Mouse (Mus musculus) midbrain, embryonic 11.5 days (tissue): ENCODE measurements around the gene Cenpm. TPM values are rescaled to one million over a fixed set of nuclear protein-coding genes. Genes with fewer than 3 reads are reported as not detected.
A peak's percentile ranks its signal among the peaks of the same experiment; 100 is the strongest.

Experiments
- ATAC-seq: fragments of 200-750 bp; cut with Nextera tagmentation; 2 replicates; pipeline ENCODE4 v1.8.0; 2017; ENCODE audit warnings: moderate TSS enrichment, moderate library complexity; ENCODE audit not compliant: low FRiP score
- DNase-seq: peaks from one replicate; pipeline ENCODE4 v3.0.0; 2015; ENCODE audit warnings: low spot score; ENCODE audit errors: missing footprints
- H3K27ac ChIP-seq: fragments of 300-500 bp; sonication (generic); 2 replicates; pipeline ENCODE4 v1.5.1; 2014; ENCODE audit warnings: low read depth, low read length
- H3K27me3 ChIP-seq: fragments of 300-500 bp; sonication (generic); 2 replicates; pipeline ENCODE4 v1.6.1; 2014; ENCODE audit warnings: mild to moderate bottlenecking, low read length, moderate library complexity, mixed read lengths; ENCODE audit not compliant: control insufficient read depth, insufficient read depth
- H3K36me3 ChIP-seq: fragments of 300-500 bp; sonication (generic); 2 replicates; pipeline ENCODE4 v1.6.1; 2014; ENCODE audit warnings: mild to moderate bottlenecking, low read length, moderate library complexity, mixed read lengths; ENCODE audit not compliant: control insufficient read depth, insufficient read depth
- H3K4me1 ChIP-seq: fragments of 300-500 bp; sonication (generic); 2 replicates; pipeline ENCODE4 v1.6.1; 2014; ENCODE audit warnings: low read length; ENCODE audit not compliant: control insufficient read depth, insufficient read depth
- H3K4me2 ChIP-seq: fragments of 300-500 bp; sonication (generic); 2 replicates; pipeline ENCODE4 v1.6.1; 2014; ENCODE audit warnings: mild to moderate bottlenecking, moderate library complexity
- H3K4me3 ChIP-seq: fragments of 300-500 bp; sonication (generic); 2 replicates; pipeline ENCODE4 v1.5.1; 2014; ENCODE audit warnings: low read depth, low read length
- H3K9ac ChIP-seq: fragments of 300-500 bp; sonication (generic); 2 replicates; pipeline ENCODE4 v1.6.1; 2014; ENCODE audit warnings: low read length
- H3K9me3 ChIP-seq: fragments of 300-500 bp; sonication (generic); 2 replicates; pipeline ENCODE4 v1.6.1; 2016; ENCODE audit warnings: low read length; ENCODE audit not compliant: control insufficient read depth
- WGBS: fragments of 180-500 bp; shearing (Covaris S2); extraction: QIAGEN DNeasy Blood & Tissue Kit; methylation state at CpG from one replicate; pipeline ENCODE4 v1.1.7; 2014; 5-methylcytosine and 5-hydroxymethylcytosine counted together
- polyA plus RNA-seq: library from polyadenylated mRNA; unstranded; fragments of >200 nt; fragmentation: Nextera tagmentation; extraction: Ambion mirVana; gene quantifications from 2 replicates; pipeline ENCODE4 v1.2.1, GENCODE M21; 2014

Cenpm gene
- 79.2 and 89.1 TPM in 2 replicates for polyA plus RNA-seq

DNA sequence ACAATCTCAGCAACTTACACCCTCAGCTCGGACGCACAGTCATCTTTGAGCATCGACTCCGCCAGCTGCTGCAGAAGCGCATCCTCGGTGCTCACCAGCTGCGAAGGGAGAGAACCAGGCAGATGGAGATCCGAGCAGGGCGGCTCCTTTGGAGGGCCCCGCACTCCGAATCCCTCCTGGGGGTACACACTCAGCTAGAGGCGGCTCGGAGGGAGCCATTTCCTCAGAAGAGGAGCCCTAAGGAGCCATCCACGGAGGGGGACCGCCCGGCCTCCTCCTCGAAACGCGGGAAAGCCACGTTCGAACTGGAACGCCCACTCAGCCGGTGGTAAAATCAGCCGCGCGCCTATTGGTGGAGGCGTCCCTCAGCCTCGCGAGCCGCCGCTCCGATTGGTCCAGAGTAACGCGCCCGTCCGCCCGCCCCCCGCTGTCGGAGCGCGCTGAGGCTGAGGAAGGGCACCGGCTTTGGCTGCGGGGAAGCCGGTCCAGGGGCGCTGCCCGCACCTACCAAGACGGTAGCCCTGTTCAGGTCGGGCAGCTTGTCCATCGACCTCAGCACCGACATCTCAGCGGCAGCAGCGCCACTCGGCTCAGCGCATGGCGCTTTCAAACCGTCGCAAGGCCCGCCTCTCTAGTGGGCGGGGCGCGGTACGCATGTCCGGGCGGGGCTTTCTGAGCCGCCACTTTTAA lies at the start of gene Cenpm:
Gene Cenpm, minus strand, starts transcription at position 634 of the 690 bp plus-strand sequence.
- peak; percentile 98 for DNase-seq
- under 1% methylated on average over 65 of the region's 65 CpGs for WGBS

DNA sequence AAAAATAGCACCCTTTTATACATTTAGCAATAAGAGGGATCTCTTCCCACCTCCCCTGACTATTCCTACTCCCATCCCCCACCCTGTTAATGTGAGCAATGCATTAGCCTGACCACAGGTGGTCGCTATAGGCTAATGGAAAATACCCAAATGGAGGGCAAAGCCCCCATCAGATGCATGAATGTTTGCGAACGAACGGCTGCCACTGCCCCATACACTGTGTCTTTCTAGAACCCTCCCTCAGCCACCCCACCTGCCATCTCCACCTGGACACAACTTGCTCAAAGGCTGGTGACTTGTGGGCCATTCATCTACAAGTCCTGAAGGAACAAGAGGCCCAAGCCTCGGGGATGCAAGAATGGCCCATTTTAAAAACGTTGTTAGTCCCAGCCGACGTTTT lies 49.5 kb upstream of the Cenpm start:
- Histone ChIP-seq H3K9me3 (no peaks in the 10 kb centered on the region), H3K27ac (no peak overlapping the region), H3K4me3 (no peak overlapping the region), H3K9ac (no peak overlapping the region), H3K4me2 (no peak overlapping the region), H3K36me3 (peaks cover 13% of the 10 kb centered on the region), H3K27me3 (no peaks in the 10 kb centered on the region), H3K4me1 (peaks cover 22% of the 10 kb centered on the region)
- DNase-seq (peak; percentile 87), ATAC-seq (no peak; the same call in 1 of the 2 replicates)
- 54% methylated on average over 8 of the region's 8 CpGs for WGBS

More for the DNA sequence above, at the start of gene Cenpm:
- H3K27me3 ChIP-seq: no peaks in the 10 kb centered on the region
- ATAC-seq: peak; percentile 99
- peak within 1 kb of the TSS; percentile 69 for H3K4me3 ChIP-seq
- H3K4me1 ChIP-seq: peaks cover 5% of the 10 kb centered on the region; the same call in 1 of the 2 replicates
- peak within 1 kb of the TSS; percentile 49 for H3K4me2 ChIP-seq
- H3K27ac ChIP-seq: peak within 1 kb of the TSS; percentile 86
- no peaks in the 10 kb centered on the region for H3K36me3 ChIP-seq
- H3K9me3 ChIP-seq: no peaks in the 10 kb centered on the region
- peak within 1 kb of the TSS; percentile 72 for H3K9ac ChIP-seq

GRCm38 (mm10) chr15:82293271-82293711 lies 48.7 kb upstream of the Cenpm start:
- ATAC-seq: peak; percentile 87
- Histone ChIP-seq H3K27me3 (no peaks in the 10 kb centered on the region), H3K4me3 (no peak overlapping the region), H3K4me2 (peak overlapping the region; percentile 17; the same call in 1 of the 2 replicates), H3K9ac (no peak overlapping the region), H3K9me3 (no peaks in the 10 kb centered on the region), H3K4me1 (peaks cover 22% of the 10 kb centered on the region), H3K36me3 (peaks cover 17% of the 10 kb centered on the region), H3K27ac (peak overlapping the region; percentile 44; the same call in 1 of the 2 replicates)
- WGBS: 3% methylated on average over 7 of the region's 7 CpGs
- DNase-seq: peak; percentile 94

GRCm38 (mm10) chr15:82292851-82293250 lies 48.3 kb upstream of the Cenpm start:
- H3K4me3 ChIP-seq: no peak overlapping the region

DNA sequence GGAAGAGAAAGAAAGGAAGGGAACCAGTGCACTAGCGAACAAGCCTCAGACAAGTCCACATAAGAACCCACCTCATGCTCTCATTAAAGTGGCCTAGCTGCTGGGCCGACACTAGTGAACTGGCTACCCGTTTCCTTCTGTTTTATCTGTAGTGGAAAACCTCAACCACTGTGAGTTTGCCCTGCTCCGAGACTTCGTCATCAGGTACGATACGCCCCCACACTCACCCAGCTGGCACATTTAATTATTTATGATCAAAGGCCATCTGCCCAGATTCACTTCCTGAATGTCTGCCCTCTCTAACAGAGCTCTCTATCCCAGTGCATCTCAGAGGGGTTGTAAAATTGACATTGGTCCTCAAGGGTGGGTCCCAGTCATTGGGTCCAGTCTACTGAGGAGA lies 45.7 kb upstream of the Cenpm start:
- Histone ChIP-seq H3K4me1 (peaks cover 22% of the 10 kb centered on the region), H3K4me3 (no peak overlapping the region), H3K4me2 (no peak overlapping the region), H3K9me3 (no peaks in the 10 kb centered on the region), H3K27me3 (no peaks in the 10 kb centered on the region), H3K9ac (no peak overlapping the region), H3K36me3 (peaks cover 37% of the 10 kb centered on the region), H3K27ac (no peak overlapping the region)
- 92% methylated on average over 7 of the region's 7 CpGs for WGBS
- ATAC-seq: no peak
- DNase-seq: no peak

More at GRCm38 (mm10) chr15:82292851-82293250, 48.3 kb upstream of the Cenpm start:
- peaks cover 22% of the 10 kb centered on the region for H3K4me1 ChIP-seq
- H3K36me3 ChIP-seq: peaks cover 17% of the 10 kb centered on the region
- ATAC-seq: peak; percentile 62
- H3K9ac ChIP-seq: no peak overlapping the region
- no peaks in the 10 kb centered on the region for H3K9me3 ChIP-seq
- DNase-seq: no peak
- H3K4me2 ChIP-seq: peak overlapping the region; percentile 17; the same call in 1 of the 2 replicates
- WGBS: 21% methylated on average over 5 of the region's 5 CpGs
- peak overlapping the region; percentile 44; the same call in 1 of the 2 replicates for H3K27ac ChIP-seq
- H3K27me3 ChIP-seq: no peaks in the 10 kb centered on the region

- peaks cover 53% of the 10 kb centered on the region for H3K36me3 ChIP-seq
- no peak for DNase-seq
Measured at GRCm38 (mm10) chr15:82286157-82286556, 41.6 kb upstream of the Cenpm start.

DNA sequence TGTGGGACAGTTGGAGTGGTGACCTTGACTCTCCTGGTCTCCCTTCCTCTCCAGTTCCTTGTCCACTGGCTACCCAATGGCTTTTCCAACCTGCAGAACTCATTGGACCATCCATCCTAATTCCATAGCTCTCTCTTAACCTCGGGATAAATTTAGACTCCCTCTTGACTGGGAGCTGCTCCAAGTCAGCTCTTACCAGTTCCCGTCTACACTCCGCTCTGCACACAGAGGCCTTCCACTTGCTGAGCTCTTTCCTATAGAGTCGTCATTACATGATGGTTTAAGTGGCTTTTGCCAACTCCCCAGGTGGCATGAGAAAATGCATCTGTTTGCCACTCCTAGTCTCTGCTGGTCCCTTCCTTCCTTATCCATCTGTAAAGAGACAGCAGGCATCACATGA lies 36.1 kb upstream of the Cenpm start:
- Histone ChIP-seq H3K9ac (no peak overlapping the region), H3K4me2 (no peak overlapping the region), H3K4me1 (peaks cover 15% of the 10 kb centered on the region), H3K27me3 (no peaks in the 10 kb centered on the region), H3K4me3 (no peak overlapping the region), H3K36me3 (peaks cover 30% of the 10 kb centered on the region), H3K27ac (no peak overlapping the region), H3K9me3 (no peaks in the 10 kb centered on the region)
- 89% methylated on average over 4 of the region's 4 CpGs for WGBS
- ATAC-seq (no peak), DNase-seq (no peak)

More at GRCm38 (mm10) chr15:82286157-82286556, 41.6 kb upstream of the Cenpm start:
- no peak overlapping the region for H3K27ac ChIP-seq
- no peak overlapping the region for H3K9ac ChIP-seq
- H3K4me2 ChIP-seq: no peak overlapping the region
- H3K27me3 ChIP-seq: no peaks in the 10 kb centered on the region
- H3K9me3 ChIP-seq: no peaks in the 10 kb centered on the region
- H3K4me1 ChIP-seq: no peaks in the 10 kb centered on the region
- WGBS: 73% methylated on average over 12 of the region's 12 CpGs
- H3K4me3 ChIP-seq: no peak overlapping the region
- ATAC-seq: no peak

- H3K9ac ChIP-seq: no peak overlapping the region
- peaks cover 9% of the 10 kb centered on the region; the same call in 1 of the 2 replicates for H3K27me3 ChIP-seq
- H3K4me1 ChIP-seq: peaks cover 21% of the 10 kb centered on the region
- peak overlapping the region; percentile 21 for H3K4me2 ChIP-seq
- DNase-seq: no peak
- no peak overlapping the region for H3K4me3 ChIP-seq
- no peaks in the 10 kb centered on the region for H3K9me3 ChIP-seq
- WGBS: 78% methylated on average over 5 of the region's 5 CpGs
- H3K27ac ChIP-seq: no peak overlapping the region
- no peak for ATAC-seq
- peaks cover 12% of the 10 kb centered on the region for H3K36me3 ChIP-seq
Measured at GRCm38 (mm10) chr15:82277591-82277990, 33.0 kb upstream of the Cenpm start.
